Mouse (Mus musculus) forebrain, postnatal 0 days (tissue): ENCODE results near the gene Fmnl3. TPM values are rescaled to one million over a fixed set of nuclear protein-coding genes. Genes with fewer than 3 reads are reported as not detected.

Source experiments
- ATAC-seq: fragments of 200-750 bp; cut with Nextera tagmentation; 2 replicates; pipeline ENCODE4 v1.8.0; 2017; ENCODE audit warnings: mild to moderate bottlenecking, moderate library complexity
- DNase-seq: peaks from one replicate; pipeline ENCODE4 v3.0.0-alpha.2; 2015
- H3K27ac ChIP-seq: fragments of 300-500 bp; sonication (generic); 2 replicates; pipeline ENCODE4 v1.5.1; 2014; ENCODE audit warnings: low read depth, mild to moderate bottlenecking, antibody characterized with exemption, low read length, moderate library complexity, mixed read lengths
- H3K27me3 ChIP-seq: fragments of 300-500 bp; sonication (generic); 2 replicates; pipeline ENCODE4 v1.6.1; 2014; ENCODE audit warnings: mild to moderate bottlenecking, low read length, mixed read lengths; ENCODE audit not compliant: insufficient read depth
- H3K36me3 ChIP-seq: fragments of 300-500 bp; sonication (generic); 2 replicates; pipeline ENCODE4 v1.6.1; 2014; ENCODE audit warnings: mild to moderate bottlenecking, moderate library complexity; ENCODE audit not compliant: insufficient read depth
- H3K4me1 ChIP-seq: fragments of 300-500 bp; sonication (generic); 2 replicates; pipeline ENCODE4 v1.6.1; 2014; ENCODE audit warnings: antibody characterized with exemption; ENCODE audit not compliant: insufficient read depth
- H3K4me2 ChIP-seq: fragments of 300-500 bp; sonication (generic); 2 replicates; pipeline ENCODE4 v1.6.1; 2014; ENCODE audit warnings: low read depth, mild to moderate bottlenecking, moderate library complexity
- H3K4me3 ChIP-seq: fragments of 300-500 bp; sonication (generic); 2 replicates; pipeline ENCODE4 v1.5.1; 2014; ENCODE audit warnings: low read depth, low read length, mixed read lengths
- H3K9ac ChIP-seq: fragments of 300-500 bp; sonication (generic); 2 replicates; pipeline ENCODE4 v1.6.1; 2014; ENCODE audit warnings: mild to moderate bottlenecking
- H3K9me3 ChIP-seq: fragments of 300-500 bp; sonication (generic); 2 replicates; pipeline ENCODE4 v1.6.1; 2016; ENCODE audit warnings: low read length
- CTCF ChIP-seq: sonication (generic); IDR thresholded peaks from 2 replicates; pipeline ENCODE4 v1.5.1; 2016; ENCODE audit warnings: antibody characterized with exemption, control low read depth, low read depth
- WGBS: fragments of 180-500 bp; shearing (Covaris S2); extraction: QIAGEN DNeasy Blood & Tissue Kit; methylation state at CpG from one replicate; pipeline ENCODE4 v1.1.7; 2014; 5-methylcytosine and 5-hydroxymethylcytosine counted together
- polyA plus RNA-seq: library from polyadenylated mRNA; unstranded; fragments of >200 nt; fragmentation: Nextera tagmentation; extraction: Ambion mirVana; gene quantifications from 2 replicates; pipeline ENCODE4 v1.2.1, GENCODE M21; 2015
- total RNA-seq: library from RNA; depleted of rRNA; stranded (reverse); fragments of >200 nt; gene quantifications from 2 replicates; pipeline ENCODE4 v1.2.3, GENCODE M21; 2014; rRNA removed

Fmnl3 gene
- 11.2 and 14.2 TPM in 2 replicates for total RNA-seq
- 7.3 and 8.6 TPM in 2 replicates for polyA plus RNA-seq

DNA sequence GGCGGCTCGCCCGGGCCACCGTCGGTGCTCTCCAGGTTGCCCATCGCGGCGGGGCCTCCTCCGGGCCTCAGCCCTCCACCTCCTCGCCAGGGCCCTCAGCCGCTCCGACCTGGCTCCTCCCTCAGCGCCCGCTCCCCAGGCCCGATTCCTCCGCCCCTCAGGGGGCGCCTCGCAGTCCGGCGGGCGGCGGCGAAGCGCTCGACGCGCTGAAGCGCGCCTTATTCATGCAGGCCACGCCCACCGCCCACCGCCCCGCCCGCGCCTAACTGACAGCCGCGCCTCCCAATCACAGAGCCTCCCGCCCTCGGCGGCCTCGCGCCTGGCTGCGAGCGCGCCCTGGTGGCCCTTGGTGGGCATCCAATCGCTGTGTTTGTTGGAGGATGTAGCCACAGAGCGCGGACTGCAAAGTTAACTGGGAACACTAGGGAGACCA, at the start of gene Fmnl3:
TSS of gene Fmnl3 (minus strand) at position 224 of the 433 bp plus-strand sequence.
- Histone ChIP-seq H3K27ac (peak within 1 kb of the TSS; percentile 67), H3K4me2 (peak within 1 kb of the TSS; percentile 63), H3K36me3 (no peaks in the 10 kb centered on the region), H3K4me3 (peak within 1 kb of the TSS; percentile 66), H3K27me3 (no peaks in the 10 kb centered on the region), H3K9me3 (no peaks in the 10 kb centered on the region), H3K4me1 (0 out of 2 replicates have a peak, but pooled peaks cover 4% of the 10 kb centered on the region), H3K9ac (peak within 1 kb of the TSS; percentile 67)
- ATAC-seq (peak; percentile 97), DNase-seq (peak; percentile 98)
- peak; percentile 91 for TF ChIP-seq CTCF
- WGBS: under 1% methylated on average over 36 of the region's 48 CpGs

GRCm38 (mm10) chr15:99417692-99418271, 47.5 kb upstream of the Fmnl3 start:
- no peak for TF ChIP-seq CTCF
- H3K9me3 ChIP-seq: no peaks in the 10 kb centered on the region
- WGBS: 53% methylated on average over 17 of the region's 17 CpGs
- H3K36me3 ChIP-seq: peaks cover 12% of the 10 kb centered on the region
- no peak overlapping the region for H3K4me3 ChIP-seq
- ATAC-seq: no peak
- no peak overlapping the region for H3K9ac ChIP-seq
- DNase-seq: no peak
- no peak overlapping the region for H3K4me2 ChIP-seq
- H3K4me1 ChIP-seq: no peaks in the 10 kb centered on the region
- H3K27me3 ChIP-seq: no peaks in the 10 kb centered on the region
- H3K27ac ChIP-seq: no peak overlapping the region

DNA sequence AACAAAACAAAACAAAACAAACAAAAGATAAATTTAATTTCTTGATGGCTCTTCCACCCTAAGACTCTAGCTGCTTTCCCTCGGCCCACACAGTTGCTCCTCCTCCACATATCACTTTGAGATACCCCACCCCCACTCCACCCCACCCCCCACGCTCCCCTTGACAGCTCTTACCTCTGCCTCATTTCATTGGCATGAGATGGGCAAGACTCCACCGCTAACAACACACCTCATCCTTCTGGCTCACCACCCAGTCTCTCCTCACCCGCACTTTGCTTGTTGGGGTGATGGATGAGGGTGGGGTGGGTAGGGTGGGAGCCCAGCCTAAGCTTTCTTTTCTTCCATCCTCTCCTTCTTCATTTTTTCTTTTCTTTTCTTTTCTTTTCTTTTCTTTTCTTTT, 46.7 kb upstream of the Fmnl3 start:
- ATAC-seq: no peak
- WGBS: 28% methylated on average over 4 of the region's 4 CpGs

DNA sequence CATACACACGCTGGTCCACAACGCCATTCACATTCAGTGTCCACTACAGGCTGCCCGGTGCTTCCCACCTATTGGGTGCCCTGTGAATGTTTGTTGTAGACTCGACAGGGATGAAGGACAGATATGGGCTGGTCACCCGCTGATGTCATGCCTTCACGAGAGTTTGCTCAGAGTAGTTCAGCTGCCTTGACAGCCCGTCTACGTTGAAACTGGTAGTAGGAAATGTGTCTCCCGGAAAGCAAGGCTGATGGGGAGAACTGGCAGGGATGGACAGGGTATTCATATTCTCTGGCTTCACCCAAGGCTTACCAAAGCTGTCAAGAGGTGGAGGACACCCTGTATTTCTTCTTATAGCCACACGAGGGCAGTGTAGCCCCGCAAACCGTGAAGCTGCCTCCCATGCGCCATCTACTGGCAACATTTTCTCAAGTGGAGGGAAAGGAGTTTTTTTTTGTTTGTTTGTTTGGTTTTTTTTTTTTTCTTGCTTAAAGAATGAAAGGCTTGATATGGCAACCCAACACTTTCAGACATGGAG, 46.1 kb upstream of the Fmnl3 start:
- no peak overlapping the region for H3K27ac ChIP-seq
- ATAC-seq (peak; percentile 44; the same call in 1 of the 2 replicates), DNase-seq (peak; percentile 94)
- H3K9ac ChIP-seq: no peak overlapping the region
- 21% methylated on average over 13 of the region's 13 CpGs for WGBS
- H3K27me3 ChIP-seq: no peaks in the 10 kb centered on the region
- H3K36me3 ChIP-seq: no peaks in the 10 kb centered on the region
- H3K4me1 ChIP-seq: no peaks in the 10 kb centered on the region
- H3K9me3 ChIP-seq: no peaks in the 10 kb centered on the region
- no peak overlapping the region for H3K4me3 ChIP-seq
- peak; percentile 100 for TF ChIP-seq CTCF
- H3K4me2 ChIP-seq: no peak overlapping the region

More for the DNA sequence above, 46.7 kb upstream of the Fmnl3 start:
- Histone ChIP-seq H3K4me1 (no peaks in the 10 kb centered on the region), H3K4me3 (no peak overlapping the region), H3K36me3 (peaks cover 5% of the 10 kb centered on the region; the same call in 1 of the 2 replicates), H3K4me2 (no peak overlapping the region), H3K27me3 (no peaks in the 10 kb centered on the region), H3K9ac (no peak overlapping the region), H3K9me3 (no peaks in the 10 kb centered on the region), H3K27ac (no peak overlapping the region)
- TF ChIP-seq CTCF: no peak
- DNase-seq: no peak

- Histone ChIP-seq H3K27me3 (no peaks in the 10 kb centered on the region), H3K36me3 (no peaks in the 10 kb centered on the region), H3K27ac (no peak overlapping the region), H3K4me3 (no peak overlapping the region), H3K9ac (no peak overlapping the region), H3K9me3 (no peaks in the 10 kb centered on the region), H3K4me2 (no peak overlapping the region), H3K4me1 (no peaks in the 10 kb centered on the region)
- peak; percentile 71 for TF ChIP-seq CTCF
- ATAC-seq (no peak), DNase-seq (peak; percentile 60)
- WGBS: 19% methylated on average over 2 of the region's 2 CpGs
These were observed 45.5 kb upstream of the Fmnl3 start for GRCm38 (mm10) chr15:99415793-99416192.

GRCm38 (mm10) chr15:99411747-99412146, 41.5 kb upstream of the Fmnl3 start:
- Histone ChIP-seq H3K9ac (no peak overlapping the region), H3K4me1 (no peaks in the 10 kb centered on the region), H3K9me3 (no peaks in the 10 kb centered on the region), H3K27ac (no peak overlapping the region; the same call in 1 of the 2 replicates), H3K4me2 (no peak overlapping the region), H3K4me3 (no peak overlapping the region), H3K36me3 (peaks cover 34% of the 10 kb centered on the region), H3K27me3 (no peaks in the 10 kb centered on the region)
- ATAC-seq (no peak), DNase-seq (peak; percentile 20)
- TF ChIP-seq CTCF: no peak
- 62% methylated on average over 14 of the region's 14 CpGs for WGBS

DNA sequence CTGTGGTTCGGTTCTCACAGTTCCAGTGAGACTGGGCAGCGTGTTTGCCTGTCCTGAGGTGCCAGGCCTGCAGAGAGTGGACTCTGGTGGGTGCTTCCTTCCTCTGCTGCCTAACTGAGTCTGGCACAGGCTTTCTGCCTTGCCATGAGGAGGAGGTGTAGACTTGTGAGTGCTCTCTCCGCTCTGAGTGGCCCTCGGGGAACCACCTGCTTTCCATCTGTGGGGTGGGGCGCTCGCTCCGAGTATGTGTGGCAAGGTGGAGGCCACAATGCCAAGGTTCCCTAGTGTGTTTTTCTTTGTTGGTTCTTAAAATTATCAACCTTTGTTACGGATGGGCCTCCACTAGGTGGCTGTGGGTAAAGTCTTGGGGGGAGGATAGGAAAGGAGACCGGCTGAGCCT, 38.6 kb upstream of the Fmnl3 start:
- DNase-seq (no peak), ATAC-seq (no peak)
- TF ChIP-seq CTCF: no peak
- H3K27me3 ChIP-seq: no peaks in the 10 kb centered on the region
- no peak overlapping the region for H3K4me2 ChIP-seq
- 95% methylated on average over 9 of the region's 9 CpGs for WGBS
- H3K27ac ChIP-seq: no peak overlapping the region
- H3K4me3 ChIP-seq: no peak overlapping the region
- peaks cover 63% of the 10 kb centered on the region for H3K36me3 ChIP-seq
- no peak overlapping the region for H3K9ac ChIP-seq
- no peaks in the 10 kb centered on the region for H3K9me3 ChIP-seq
- no peaks in the 10 kb centered on the region for H3K4me1 ChIP-seq
